Comparison of ENCODE assay signal across 8 mouse cellular contexts in genomic region chrX:7188311-7188807, GRCm38 (mm10).
DNase-seq lines count a peak whose midpoint lies in the region; ATAC-seq and TF ChIP-seq lines count a peak whose summit lies in the region.

No protein-coding gene starts in this region.

- peak overlapping the region; percentile 47 for H3K9ac ChIP-seq in embryonic facial prominence, embryonic 11.5 days (replicated peaks; ENCODE audit: low read length)
- peak overlapping the region; percentile 73 for H3K9ac ChIP-seq in heart, embryonic 13.5 days
- H3K9ac ChIP-seq in liver, embryonic 12.5 days, result no peak overlapping the region
- H3K9ac ChIP-seq in neural tube, embryonic 13.5 days, result peak overlapping the region; percentile 70

- no peaks in the 10 kb centered on the region for H3K27me3 ChIP-seq in embryonic facial prominence, embryonic 11.5 days (ENCODE audit: control insufficient read depth, insufficient read depth, low read length)
- no peaks in the 10 kb centered on the region for H3K27me3 ChIP-seq in heart, embryonic 13.5 days (replicated peaks)
- no peaks in the 10 kb centered on the region for H3K27me3 ChIP-seq in liver, embryonic 12.5 days (replicated peaks)
- no peaks in the 10 kb centered on the region for H3K27me3 ChIP-seq in neural tube, embryonic 13.5 days
- H3K27me3 ChIP-seq in thymus, adult 2 months (ENCODE audit: control insufficient read depth, insufficient read depth, low read length), result no peaks in the 10 kb centered on the region

- no peaks in the 10 kb centered on the region for H3K9me3 ChIP-seq in embryonic facial prominence, embryonic 11.5 days (replicated peaks; ENCODE audit: control insufficient read depth, low read length)
- H3K9me3 ChIP-seq in heart, embryonic 13.5 days, result no peaks in the 10 kb centered on the region
- H3K9me3 ChIP-seq in liver, embryonic 12.5 days (replicated peaks), result no peaks in the 10 kb centered on the region
- no peaks in the 10 kb centered on the region for H3K9me3 ChIP-seq in neural tube, embryonic 13.5 days

- peak overlapping the region; percentile 31 for H3K4me3 ChIP-seq in embryonic facial prominence, embryonic 11.5 days (ENCODE audit: low read depth, low read length)
- H3K4me3 ChIP-seq in heart, embryonic 13.5 days, result peak overlapping the region; percentile 54
- peak overlapping the region; percentile 35 for H3K4me3 ChIP-seq in liver, embryonic 12.5 days
- H3K4me3 ChIP-seq in neural tube, embryonic 13.5 days, result peak overlapping the region; percentile 43
- H3K4me3 ChIP-seq in thymus, adult 2 months (ENCODE audit: control insufficient read depth, insufficient read depth, low read length), result no peak overlapping the region

- H3K36me3 ChIP-seq in embryonic facial prominence, embryonic 11.5 days (replicated peaks; ENCODE audit: control insufficient read depth, insufficient read depth, low read depth, low read length), result no peaks in the 10 kb centered on the region
- H3K36me3 ChIP-seq in heart, embryonic 13.5 days, result peaks cover 12% of the 10 kb centered on the region
- H3K36me3 ChIP-seq in liver, embryonic 12.5 days, result no peaks in the 10 kb centered on the region
- H3K36me3 ChIP-seq in neural tube, embryonic 13.5 days, result peaks cover 3% of the 10 kb centered on the region; the same call in 1 of the 2 replicates
- no peaks in the 10 kb centered on the region for H3K36me3 ChIP-seq in thymus, adult 2 months (ENCODE audit: control insufficient read depth, insufficient read depth, low read length)

- WGBS in embryonic facial prominence, embryonic 11.5 days, result 16% methylated on average over 17 of the region's 17 CpGs
- WGBS in heart, embryonic 13.5 days, result 13% methylated on average over 17 of the region's 17 CpGs
- 8% methylated on average over 17 of the region's 17 CpGs for WGBS in liver, embryonic 12.5 days (ENCODE audit: insufficient replicate concordance)
- WGBS in neural tube, embryonic 13.5 days, result 16% methylated on average over 17 of the region's 17 CpGs
- 40% methylated on average over 17 of the region's 17 CpGs for WGBS in thymus, adult 2 months

- ATAC-seq in embryonic facial prominence, embryonic 11.5 days (replicated peaks; ENCODE audit: insufficient number of reproducible peaks, low FRiP score, low TSS enrichment, low read depth), result peak; percentile 87; the same call in 1 of the 2 replicates
- no peak for ATAC-seq in heart, embryonic 13.5 days (ENCODE audit: extremely low read depth, insufficient number of reproducible peaks, low FRiP score, low TSS enrichment)
- no peak for ATAC-seq in liver, embryonic 12.5 days
- ATAC-seq in neural tube, embryonic 13.5 days (ENCODE audit: low read depth), result peak; percentile 94

- peak overlapping the region; percentile 76 for H3K27ac ChIP-seq in embryonic facial prominence, embryonic 11.5 days (replicated peaks; ENCODE audit: low read depth, low read length)
- H3K27ac ChIP-seq in heart, embryonic 13.5 days (replicated peaks), result peak overlapping the region; percentile 89
- H3K27ac ChIP-seq in liver, embryonic 12.5 days, result 0 out of 2 replicates have a peak overlapping the region, but pooled peaks have one; percentile 10
- H3K27ac ChIP-seq in neural tube, embryonic 13.5 days (replicated peaks), result peak overlapping the region; percentile 88
- H3K27ac ChIP-seq in thymus, adult 2 months (ENCODE audit: control insufficient read depth, insufficient read depth, low read length), result no peak overlapping the region

- no peak for TF ChIP-seq CTCF in thymus, adult 2 months (IDR thresholded peaks at IDR 0.05; ENCODE audit: borderline replicate concordance, control insufficient read depth, extremely low read depth, insufficient read depth, low read length, poor library complexity)

- peak overlapping the region; percentile 45 for H3K4me2 ChIP-seq in embryonic facial prominence, embryonic 11.5 days (ENCODE audit: low read depth, low read length)
- peak overlapping the region; percentile 67 for H3K4me2 ChIP-seq in heart, embryonic 13.5 days
- H3K4me2 ChIP-seq in liver, embryonic 12.5 days, result peak overlapping the region; percentile 47
- peak overlapping the region; percentile 55 for H3K4me2 ChIP-seq in neural tube, embryonic 13.5 days

- TF ChIP-seq POLR2A in thymus, adult 2 months (IDR thresholded peaks at IDR 0.05; ENCODE audit: control insufficient read depth, extremely low read depth, insufficient read depth, low read length, poor library complexity), result no peak

- DNase-seq in urinary bladder, postnatal 25 days (ENCODE audit: low spot score), result peak; percentile 8
- no peak for DNase-seq in urinary bladder, postnatal 10 days (ENCODE audit: low spot score)
- peak; percentile 74 for DNase-seq in embryonic facial prominence, embryonic 11.5 days (ENCODE audit: low spot score)
- peak; percentile 58 for DNase-seq in kidney, postnatal 10 days
- no peak for DNase-seq in thymus, adult 2 months

- no peaks in the 10 kb centered on the region for H3K4me1 ChIP-seq in embryonic facial prominence, embryonic 11.5 days (ENCODE audit: control insufficient read depth, insufficient read depth, low read length)
- peaks cover 6% of the 10 kb centered on the region; the same call in 1 of the 2 replicates for H3K4me1 ChIP-seq in heart, embryonic 13.5 days
- H3K4me1 ChIP-seq in liver, embryonic 12.5 days, result peaks cover 9% of the 10 kb centered on the region; the same call in 1 of the 2 replicates
- peaks cover 13% of the 10 kb centered on the region for H3K4me1 ChIP-seq in neural tube, embryonic 13.5 days (replicated peaks)
- H3K4me1 ChIP-seq in thymus, adult 2 months (replicated peaks; ENCODE audit: control insufficient read depth, insufficient read depth, low read length), result no peaks in the 10 kb centered on the region

Comparison
In these comparisons a context has a peak if more than half of its experiments do, and no peak if none do; other contexts are left out.
1. DNase-seq: peak in urinary bladder, postnatal 25 days (single experiment), embryonic facial prominence, embryonic 11.5 days (single experiment) and kidney, postnatal 10 days (single experiment); none in urinary bladder, postnatal 10 days (single experiment) and thymus, adult 2 months (single experiment).
2. ATAC-seq: peak in embryonic facial prominence, embryonic 11.5 days (single experiment) and neural tube, embryonic 13.5 days (single experiment); none in heart, embryonic 13.5 days (single experiment) and liver, embryonic 12.5 days (single experiment).
3. Peak in every context shown above with its lines, with median percentiles within 50 percentile points of each other: H3K4me2 ChIP-seq.